Mouse (Mus musculus): ENCODE data around the gene Ablim1.
A peak's percentile ranks its signal among the peaks of the same experiment; 100 is the strongest.

DNA sequence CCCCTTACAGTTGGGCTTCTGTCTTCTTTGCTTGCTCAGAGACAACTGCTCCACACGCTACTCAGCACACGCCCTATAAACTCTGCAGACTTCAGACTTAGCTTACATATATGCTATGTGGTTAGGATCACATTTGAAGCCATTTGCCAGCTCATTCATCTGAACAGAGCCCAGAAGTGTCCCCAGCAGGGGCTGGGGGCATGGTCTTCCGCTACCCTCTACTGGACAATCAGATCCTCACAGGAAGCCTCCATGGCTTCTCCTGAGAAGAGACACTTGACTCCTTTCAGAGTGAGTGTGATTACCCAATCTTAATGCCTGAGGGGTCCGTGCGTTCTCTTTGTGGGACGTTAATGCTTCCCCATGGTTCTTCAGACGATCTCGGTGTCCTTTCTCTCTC lies 59.6 kb downstream of the Ablim1 start:
- peak; percentile 32; the same call in 1 of the 2 replicates for TF ChIP-seq CTCF (IDR thresholded peaks at IDR 0.05; ENCODE audit: borderline replicate concordance, insufficient read depth, low read depth, low read length)
- no peak for TF ChIP-seq POLR2A (IDR thresholded peaks at IDR 0.05; ENCODE audit: borderline replicate concordance, insufficient read depth, low read length)

Measured in cerebellum, adult 2 months (tissue).